Mouse (Mus musculus): Measurements from ENCODE around the gene Pklr.

Gene Pklr

GRCm38 (mm10) chr3:89193853-89194252 is 57.9 kb downstream of the Pklr start:
- peak; percentile 57 for DNase-seq (ENCODE audit: low read depth, low spot score)
